Mouse (Mus musculus) adrenal gland, adult 2 months (tissue): ENCODE results near the gene Chst1. TPM values are rescaled to one million over a fixed set of nuclear protein-coding genes. Genes with fewer than 3 reads are reported as not detected.
A peak's percentile ranks its signal among the peaks of the same experiment; 100 is the strongest.

Experiments
- DNase-seq: peaks from one replicate; pipeline ENCODE4 v3.0.0; 2021
- polyA plus RNA-seq: library from polyadenylated mRNA; depleted of rRNA; stranded (reverse); fragments of >200 nt; gene quantifications from 2 replicates; pipeline ENCODE4 v1.2.3, GENCODE M21; 2012
- total RNA-seq, 2 experiments: library from RNA; stranded (reverse); gene quantifications; 2 replicates each; pipeline ENCODE4 v1.2.3; 2021

Chst1 gene
- total and polyA plus RNA-seq, 3 experiments = 15.3 to 22.8 (median 18.8) TPM

DNA sequence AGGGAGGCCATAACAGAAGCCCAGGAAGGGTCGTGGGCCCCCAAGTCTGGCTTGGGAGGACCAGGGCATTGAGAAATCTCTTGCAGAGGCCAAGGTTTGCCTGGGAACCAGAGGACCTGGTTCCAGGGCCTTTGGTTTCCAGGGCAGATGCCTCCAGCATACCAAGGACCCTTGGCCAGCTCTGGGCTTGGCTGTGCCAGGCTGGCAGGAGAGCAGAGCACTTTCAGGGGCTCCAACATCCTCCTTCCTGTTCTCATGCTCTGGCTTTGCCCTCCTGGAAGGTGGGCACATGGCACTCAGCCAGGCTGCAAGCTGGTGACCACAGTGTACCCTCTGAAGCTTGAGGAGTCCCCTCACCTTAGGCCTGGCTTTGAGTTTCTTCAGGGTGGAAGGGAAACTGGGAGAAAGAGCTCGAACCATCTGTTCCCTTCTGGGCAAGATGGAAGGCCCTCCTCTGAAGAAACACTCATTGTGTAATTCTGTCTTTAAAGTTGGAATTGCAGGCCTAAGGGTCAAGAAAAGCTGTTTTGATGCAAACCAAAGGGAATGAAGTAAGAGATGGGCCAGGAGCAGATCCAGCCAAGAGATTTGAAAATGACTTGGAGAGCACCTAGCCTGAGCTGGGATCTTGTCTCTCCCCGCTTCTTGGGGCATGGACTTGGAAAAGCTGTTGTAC is 10.3 kb downstream of the Chst1 start:
- DNase-seq = no peak

GRCm38 (mm10) chr2:92613645-92614044 is 14.1 kb downstream of the Chst1 start:
- no peak for DNase-seq

DNA sequence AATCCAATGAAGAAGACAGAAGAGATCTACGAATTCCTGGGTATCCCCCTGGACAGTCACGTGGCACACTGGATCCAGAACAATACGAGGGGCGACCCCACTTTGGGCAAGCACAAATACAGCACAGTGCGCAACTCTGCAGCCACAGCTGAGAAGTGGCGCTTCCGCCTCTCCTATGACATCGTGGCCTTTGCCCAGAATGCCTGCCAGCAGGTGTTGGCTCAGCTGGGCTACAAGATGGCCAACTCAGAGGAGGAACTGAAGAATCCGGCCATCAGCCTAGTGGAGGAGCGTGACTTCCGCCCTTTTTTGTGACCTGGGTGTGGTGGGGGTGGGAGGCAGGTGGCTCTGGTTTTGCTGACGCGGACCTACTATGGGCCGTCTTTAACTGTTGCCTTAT is 14.6 kb downstream of the Chst1 start:
- no peak for DNase-seq

DNA sequence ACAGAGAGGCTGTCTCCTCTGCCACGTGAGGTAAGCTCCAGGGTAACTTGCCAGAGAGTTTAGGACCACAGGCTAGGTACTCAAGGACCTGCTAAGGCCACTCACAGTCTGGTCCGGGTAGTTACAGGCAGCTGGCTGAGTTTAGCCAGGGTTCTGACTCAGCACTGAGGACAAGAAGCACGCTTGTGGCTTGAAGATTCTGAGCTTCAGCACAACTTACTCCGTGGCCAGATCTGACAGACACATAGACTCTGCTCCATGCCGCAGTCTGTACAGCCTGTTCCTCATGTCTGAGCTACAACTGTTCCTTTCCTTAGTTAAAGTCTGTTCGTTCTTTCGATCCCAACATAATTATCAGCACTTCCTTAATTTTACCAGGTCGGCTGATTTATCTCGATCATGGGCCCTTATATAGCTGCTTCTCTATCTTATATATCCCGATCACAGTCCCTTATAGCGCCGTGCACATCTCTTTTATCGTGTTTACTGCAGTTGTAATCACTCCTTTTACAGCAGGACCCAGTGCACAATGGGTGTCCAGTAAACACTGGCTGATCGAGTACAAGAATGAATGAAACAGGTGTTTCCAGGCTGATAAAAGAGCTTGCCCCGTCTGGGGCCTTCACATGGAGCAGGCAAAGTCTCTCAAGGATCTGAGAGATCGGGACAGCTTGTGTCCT is 17.7 kb downstream of the Chst1 start:
- no peak for DNase-seq

- DNase-seq = no peak
Observed at GRCm38 (mm10) chr2:92618016-92618415, 18.5 kb downstream of the Chst1 start.

- peak; percentile 36 for DNase-seq
Observed at GRCm38 (mm10) chr2:92627633-92628032, 28.1 kb downstream of the Chst1 start.

DNA sequence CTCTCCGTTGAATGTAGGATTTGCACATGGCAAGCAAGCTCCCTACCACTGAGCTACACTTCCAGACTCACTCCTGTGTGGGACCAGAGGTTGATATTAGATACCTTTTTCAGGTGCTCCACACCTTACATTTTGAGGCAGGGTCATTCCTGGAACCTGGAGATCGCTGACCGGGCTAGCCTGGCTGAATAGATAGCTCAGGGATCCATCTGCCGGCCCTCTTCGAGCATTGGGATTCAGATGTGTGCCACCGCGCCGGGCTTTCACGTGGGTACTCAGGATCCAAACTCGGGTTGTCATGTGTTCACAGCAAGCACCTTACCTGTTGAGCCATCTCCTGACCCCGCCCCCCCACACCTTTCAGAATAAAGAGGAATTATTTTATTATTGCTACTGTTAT is 31.3 kb downstream of the Chst1 start:
- no peak for DNase-seq

DNA sequence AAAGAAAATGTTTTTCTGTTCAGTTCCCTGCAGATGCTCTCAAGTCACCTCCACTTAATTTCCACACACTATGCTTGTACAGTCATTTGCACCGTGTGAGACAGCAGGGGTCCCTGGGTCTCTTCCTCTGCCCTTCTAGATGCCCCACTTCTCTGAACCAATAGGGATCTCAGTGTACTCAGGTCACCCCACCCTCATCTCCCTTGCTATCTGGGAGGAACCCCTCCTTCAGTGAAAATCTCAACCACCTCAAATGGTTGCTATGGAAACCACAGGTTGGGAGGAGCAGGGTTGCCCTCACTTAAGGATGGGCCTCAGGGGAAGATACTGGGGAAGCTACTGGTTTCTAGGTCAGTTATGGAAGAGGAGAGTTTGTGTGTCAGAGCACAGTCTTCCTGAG is 32.5 kb downstream of the Chst1 start:
- no peak for DNase-seq

- DNase-seq = peak; percentile 18
Observed at GRCm38 (mm10) chr2:92640555-92640954, 41.0 kb downstream of the Chst1 start.

GRCm38 (mm10) chr2:92645282-92646037 is 46.0 kb downstream of the Chst1 start:
- peak; percentile 49 for DNase-seq

DNA sequence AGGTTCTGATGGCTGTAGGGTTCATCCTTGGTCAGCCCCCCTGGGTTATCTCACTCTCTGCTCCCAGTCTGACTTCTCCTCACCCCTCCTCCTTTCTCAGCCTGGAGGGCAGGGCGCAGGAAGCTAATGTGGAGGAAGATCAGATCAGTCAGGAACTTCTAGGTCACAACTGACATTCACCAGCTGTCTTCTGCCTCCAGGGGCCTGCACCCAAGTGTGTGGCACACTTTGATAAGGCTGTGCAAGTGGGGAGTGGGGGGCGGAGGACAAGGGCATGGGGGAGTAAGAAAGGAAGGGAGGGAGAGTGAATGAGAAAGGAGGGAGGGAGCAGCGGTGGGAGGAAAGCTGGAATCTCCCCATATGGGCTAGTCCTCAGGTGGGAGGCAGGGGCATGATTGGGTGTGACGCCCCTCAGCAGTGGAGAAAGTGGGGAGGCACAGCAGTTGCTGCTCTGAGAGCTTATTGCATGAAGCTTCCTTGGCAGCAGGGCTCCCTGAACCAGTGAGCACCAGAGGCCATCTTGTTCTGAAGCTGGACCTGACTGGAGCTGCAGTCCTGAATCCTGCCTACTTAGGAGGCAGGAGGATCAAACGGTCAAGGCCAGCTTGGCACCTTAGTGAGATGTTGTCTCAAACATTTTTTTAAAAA is 49.8 kb downstream of the Chst1 start:
- DNase-seq = no peak

GRCm38 (mm10) chr2:92650428-92650827 is 50.9 kb downstream of the Chst1 start:
- no peak for DNase-seq

- no peak for DNase-seq
Observed at GRCm38 (mm10) chr2:92651294-92651816, 51.8 kb downstream of the Chst1 start.

DNA sequence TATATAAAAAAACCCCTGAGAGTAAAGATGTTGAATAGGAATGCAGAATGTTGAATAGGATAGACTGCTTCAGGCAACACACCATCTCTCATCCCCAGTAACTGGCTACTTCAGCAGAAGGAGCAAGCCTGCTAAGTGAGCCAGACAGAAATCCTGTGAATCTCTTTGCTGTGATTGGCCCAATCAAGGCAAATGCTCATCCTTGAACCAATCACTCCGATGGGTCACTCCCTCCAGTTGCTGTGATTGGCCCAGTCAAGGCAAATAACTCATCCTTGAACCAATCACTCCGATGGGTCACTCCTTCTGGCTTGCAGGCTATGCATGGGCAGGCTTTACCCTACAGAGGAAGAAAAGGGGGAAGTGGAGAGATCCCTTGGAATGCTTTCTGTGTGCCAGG is 57.7 kb downstream of the Chst1 start:
- no peak for DNase-seq

- no peak for DNase-seq
Observed at GRCm38 (mm10) chr2:92658293-92659150, 59.0 kb downstream of the Chst1 start.

GRCm38 (mm10) chr2:92659491-92660035 is 60.1 kb downstream of the Chst1 start:
- peak; percentile 50 for DNase-seq

- DNase-seq = no peak
Observed at GRCm38 (mm10) chr2:92662534-92663068, 63.1 kb downstream of the Chst1 start.
